Mouse (Mus musculus): Measurements from ENCODE around the gene Rab30. TPM values are rescaled to one million over a fixed set of nuclear protein-coding genes. Genes with fewer than 3 reads are reported as not detected.
A peak's percentile ranks its signal among the peaks of the same experiment; 100 is the strongest.

The Rab30 gene
- polyA plus RNA-seq, 1 experiment from 2014 or later, result 4.0 TPM

GRCm38 (mm10) chr7:92821871-92822270, 80.5 kb downstream of the Rab30 start:
- Histone ChIP-seq H3K27ac (ENCODE audit: low read length) (no peak overlapping the region), H3K4me1 (ENCODE audit: insufficient read depth, low read depth, low read length) (no peaks in the 10 kb centered on the region), H3K9ac (replicated peaks; ENCODE audit: low read depth) (no peak overlapping the region), H3K4me3 (ENCODE audit: low read depth, low read length) (no peak overlapping the region), H3K36me3 (ENCODE audit: insufficient read depth, low read length) (no peaks in the 10 kb centered on the region), H3K9me3 (ENCODE audit: low read length) (no peaks in the 10 kb centered on the region), H3K4me2 (replicated peaks; ENCODE audit: low read depth, low read length) (no peak overlapping the region), H3K27me3 (replicated peaks; ENCODE audit: insufficient read depth, low read length) (no peaks in the 10 kb centered on the region)
- ATAC-seq (no peak), DNase-seq (ENCODE audit: low spot score) (peak; percentile 40)
- TF ChIP-seq EP300 (IDR thresholded peaks at IDR 0.05) (no peak), CTCF (IDR thresholded peaks at IDR 0.05) (no peak)
- 46% methylated on average over 4 of the region's 4 CpGs for WGBS

DNA sequence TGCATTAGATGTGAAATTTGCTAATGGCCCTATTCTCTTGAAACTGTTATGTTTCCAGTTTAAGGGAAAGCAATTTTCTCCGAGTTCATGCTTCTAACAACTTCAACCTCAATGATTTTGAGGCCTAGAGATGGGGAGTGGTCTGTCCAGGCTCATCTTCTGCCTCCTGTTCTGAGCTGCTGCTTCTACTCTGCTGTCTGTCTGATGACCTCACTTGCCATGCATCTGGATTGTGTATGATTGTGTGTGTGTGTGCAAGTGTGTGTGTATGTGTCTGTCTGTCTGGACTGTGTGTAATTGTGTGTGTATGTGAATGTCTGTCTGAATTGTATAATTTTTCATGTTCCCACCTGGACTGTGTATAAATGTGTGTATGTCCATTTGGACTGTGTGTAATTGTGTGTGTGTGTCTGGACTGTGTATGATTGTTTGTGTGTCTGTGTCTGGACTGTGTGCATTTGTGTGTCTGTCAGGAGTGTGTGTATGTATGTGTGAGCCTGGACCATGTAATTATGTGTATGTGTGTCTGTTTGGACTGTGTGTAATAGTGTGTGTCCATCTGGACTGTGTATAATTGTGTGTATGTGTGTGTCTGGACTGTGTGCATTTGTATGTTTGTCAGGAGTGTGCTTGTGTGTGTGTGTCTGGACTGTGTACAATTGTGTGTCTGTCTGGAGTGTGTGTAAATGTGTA, 81.2 kb downstream of the Rab30 start:
- Histone ChIP-seq H3K9me3 (ENCODE audit: low read length) (no peaks in the 10 kb centered on the region), H3K36me3 (ENCODE audit: insufficient read depth, low read length) (no peaks in the 10 kb centered on the region), H3K27ac (ENCODE audit: low read length) (no peak overlapping the region), H3K4me2 (replicated peaks; ENCODE audit: low read depth, low read length) (no peak overlapping the region), H3K4me3 (ENCODE audit: low read depth, low read length) (no peak overlapping the region), H3K27me3 (replicated peaks; ENCODE audit: insufficient read depth, low read length) (no peaks in the 10 kb centered on the region), H3K4me1 (ENCODE audit: insufficient read depth, low read depth, low read length) (no peaks in the 10 kb centered on the region), H3K9ac (replicated peaks; ENCODE audit: low read depth) (no peak overlapping the region)
- ATAC-seq (no peak), DNase-seq (ENCODE audit: low spot score) (no peak)
- WGBS, result 26% methylated on average over 1 of the region's 1 CpGs
- TF ChIP-seq CTCF (IDR thresholded peaks at IDR 0.05) (no peak), EP300 (IDR thresholded peaks at IDR 0.05) (no peak)

DNA sequence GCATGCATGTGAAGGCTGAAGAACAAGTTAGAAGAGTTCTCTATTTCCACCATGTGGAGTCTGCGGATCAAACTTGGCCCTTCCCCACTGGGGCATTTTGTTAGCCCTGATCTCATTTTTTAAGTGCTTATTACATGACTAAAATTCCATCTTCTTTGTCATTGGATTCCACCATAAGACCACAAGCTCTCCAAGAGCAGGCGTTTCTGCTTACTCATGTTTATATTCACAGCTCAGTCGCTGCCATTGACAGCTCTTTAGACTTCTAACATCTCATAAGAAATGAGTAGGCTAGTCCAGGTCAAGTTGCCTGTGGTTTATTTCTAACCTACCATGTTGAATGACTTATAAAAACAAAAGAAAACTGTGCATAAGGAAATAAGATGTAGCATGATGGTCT, 84.8 kb downstream of the Rab30 start:
- Histone ChIP-seq H3K27ac (ENCODE audit: low read length) (no peak overlapping the region), H3K9me3 (ENCODE audit: low read length) (no peaks in the 10 kb centered on the region), H3K4me1 (ENCODE audit: insufficient read depth, low read depth, low read length) (no peaks in the 10 kb centered on the region), H3K9ac (replicated peaks; ENCODE audit: low read depth) (no peak overlapping the region), H3K4me2 (replicated peaks; ENCODE audit: low read depth, low read length) (no peak overlapping the region), H3K36me3 (ENCODE audit: insufficient read depth, low read length) (no peaks in the 10 kb centered on the region), H3K4me3 (ENCODE audit: low read depth, low read length) (no peak overlapping the region), H3K27me3 (replicated peaks; ENCODE audit: insufficient read depth, low read length) (no peaks in the 10 kb centered on the region)
- WGBS, result 76% methylated on average over 3 of the region's 3 CpGs
- TF ChIP-seq EP300 (IDR thresholded peaks at IDR 0.05) (no peak), CTCF (IDR thresholded peaks at IDR 0.05) (no peak)
- DNase-seq (ENCODE audit: low spot score) (no peak), ATAC-seq (no peak)

DNA sequence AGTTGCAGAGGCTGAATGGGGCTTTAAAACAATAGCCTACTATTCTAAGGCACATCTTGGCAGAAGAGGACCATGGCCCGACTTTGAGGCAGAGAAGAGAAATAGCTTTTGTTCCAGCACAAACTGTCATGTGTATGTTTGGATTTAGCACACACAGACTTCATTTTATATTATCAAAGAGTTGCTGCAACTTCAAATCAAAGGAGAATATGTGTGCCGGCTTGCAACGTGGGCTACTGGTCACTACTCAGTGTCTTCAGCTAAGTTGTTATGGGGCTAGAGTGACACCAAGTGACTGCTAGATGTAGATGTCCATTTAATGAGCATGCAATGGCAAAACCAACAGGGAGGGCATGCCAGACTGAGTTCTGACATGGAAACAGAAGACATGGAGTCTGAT, 86.6 kb downstream of the Rab30 start:
- DNase-seq (ENCODE audit: low spot score) (peak; percentile 47), ATAC-seq (peak; percentile 62)
- H3K4me1 ChIP-seq (ENCODE audit: insufficient read depth, low read depth, low read length), result no peaks in the 10 kb centered on the region
- H3K9me3 ChIP-seq (ENCODE audit: low read length), result no peaks in the 10 kb centered on the region
- TF ChIP-seq EP300 (IDR thresholded peaks at IDR 0.05) (no peak), CTCF (IDR thresholded peaks at IDR 0.05) (peak; percentile 66)
- no peak overlapping the region for H3K4me3 ChIP-seq (ENCODE audit: low read depth, low read length)
- no peak overlapping the region for H3K4me2 ChIP-seq (replicated peaks; ENCODE audit: low read depth, low read length)
- no peak overlapping the region for H3K27ac ChIP-seq (ENCODE audit: low read length)
- no peak overlapping the region for H3K9ac ChIP-seq (replicated peaks; ENCODE audit: low read depth)
- WGBS, result 45% methylated on average over 3 of the region's 3 CpGs
- H3K27me3 ChIP-seq (replicated peaks; ENCODE audit: insufficient read depth, low read length), result no peaks in the 10 kb centered on the region
- no peaks in the 10 kb centered on the region for H3K36me3 ChIP-seq (ENCODE audit: insufficient read depth, low read length)

- Histone ChIP-seq H3K4me3 (ENCODE audit: low read depth, low read length) (no peak overlapping the region), H3K27me3 (replicated peaks; ENCODE audit: insufficient read depth, low read length) (no peaks in the 10 kb centered on the region), H3K9me3 (ENCODE audit: low read length) (no peaks in the 10 kb centered on the region), H3K27ac (ENCODE audit: low read length) (no peak overlapping the region), H3K9ac (replicated peaks; ENCODE audit: low read depth) (no peak overlapping the region), H3K36me3 (ENCODE audit: insufficient read depth, low read length) (no peaks in the 10 kb centered on the region), H3K4me2 (replicated peaks; ENCODE audit: low read depth, low read length) (no peak overlapping the region), H3K4me1 (ENCODE audit: insufficient read depth, low read depth, low read length) (no peaks in the 10 kb centered on the region)
- WGBS, result 71% methylated on average over 6 of the region's 6 CpGs
- ATAC-seq (no peak), DNase-seq (ENCODE audit: low spot score) (no peak)
- no peak for TF ChIP-seq CTCF (IDR thresholded peaks at IDR 0.05)
- TF ChIP-seq EP300 (IDR thresholded peaks at IDR 0.05), result no peak
Observed at GRCm38 (mm10) chr7:92832395-92832794, 91.0 kb downstream of the Rab30 start.

GRCm38 (mm10) chr7:92834391-92834790, 93.0 kb downstream of the Rab30 start:
- 85% methylated on average over 2 of the region's 2 CpGs for WGBS
- H3K27ac ChIP-seq (ENCODE audit: low read length), result no peak overlapping the region
- DNase-seq (ENCODE audit: low spot score) (no peak), ATAC-seq (no peak)
- no peaks in the 10 kb centered on the region for H3K27me3 ChIP-seq (replicated peaks; ENCODE audit: insufficient read depth, low read length)
- no peak overlapping the region for H3K4me3 ChIP-seq (ENCODE audit: low read depth, low read length)
- H3K4me1 ChIP-seq (ENCODE audit: insufficient read depth, low read depth, low read length), result no peaks in the 10 kb centered on the region
- no peaks in the 10 kb centered on the region for H3K9me3 ChIP-seq (ENCODE audit: low read length)
- no peaks in the 10 kb centered on the region for H3K36me3 ChIP-seq (ENCODE audit: insufficient read depth, low read length)
- no peak overlapping the region for H3K4me2 ChIP-seq (replicated peaks; ENCODE audit: low read depth, low read length)
- H3K9ac ChIP-seq (replicated peaks; ENCODE audit: low read depth), result no peak overlapping the region
- TF ChIP-seq EP300 (IDR thresholded peaks at IDR 0.05), result no peak

DNA sequence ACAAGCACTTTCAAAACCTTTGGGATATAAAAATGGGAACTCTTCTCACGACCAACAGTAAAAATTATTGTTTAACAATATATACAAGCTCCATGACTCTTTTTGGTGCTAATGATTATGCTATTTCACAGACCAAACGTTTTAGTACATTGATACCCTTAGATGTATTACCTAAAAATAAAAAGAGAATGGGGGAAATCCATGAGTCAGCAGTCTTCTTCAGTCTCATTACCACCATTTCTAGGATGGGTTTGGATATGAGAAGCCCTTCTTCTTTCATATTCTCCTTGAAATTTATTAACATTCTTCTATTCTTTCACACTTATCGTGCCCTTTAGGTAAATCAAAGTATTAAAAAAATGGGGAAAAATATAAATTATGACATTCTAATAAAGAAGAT, 95.0 kb downstream of the Rab30 start:
- Histone ChIP-seq H3K4me3 (ENCODE audit: low read depth, low read length) (no peak overlapping the region), H3K4me1 (ENCODE audit: insufficient read depth, low read depth, low read length) (no peaks in the 10 kb centered on the region), H3K36me3 (ENCODE audit: insufficient read depth, low read length) (no peaks in the 10 kb centered on the region), H3K27ac (ENCODE audit: low read length) (no peak overlapping the region), H3K9ac (replicated peaks; ENCODE audit: low read depth) (no peak overlapping the region), H3K9me3 (ENCODE audit: low read length) (no peaks in the 10 kb centered on the region), H3K27me3 (replicated peaks; ENCODE audit: insufficient read depth, low read length) (no peaks in the 10 kb centered on the region), H3K4me2 (replicated peaks; ENCODE audit: low read depth, low read length) (no peak overlapping the region)
- ATAC-seq (no peak), DNase-seq (ENCODE audit: low spot score) (no peak)
- TF ChIP-seq EP300 (IDR thresholded peaks at IDR 0.05) (no peak), CTCF (IDR thresholded peaks at IDR 0.05) (no peak)
- 75% methylated on average over 3 of the region's 3 CpGs for WGBS

Measured in lung, postnatal 0 days (tissue).